Mouse (Mus musculus): ENCODE results near the gene Qpct. TPM values are rescaled to one million over a fixed set of nuclear protein-coding genes. Genes with fewer than 3 reads are reported as not detected.

Gene Qpct
- 7.2 and 7.5 TPM in 2 replicates for polyA plus RNA-seq (2012; rRNA removed)

DNA sequence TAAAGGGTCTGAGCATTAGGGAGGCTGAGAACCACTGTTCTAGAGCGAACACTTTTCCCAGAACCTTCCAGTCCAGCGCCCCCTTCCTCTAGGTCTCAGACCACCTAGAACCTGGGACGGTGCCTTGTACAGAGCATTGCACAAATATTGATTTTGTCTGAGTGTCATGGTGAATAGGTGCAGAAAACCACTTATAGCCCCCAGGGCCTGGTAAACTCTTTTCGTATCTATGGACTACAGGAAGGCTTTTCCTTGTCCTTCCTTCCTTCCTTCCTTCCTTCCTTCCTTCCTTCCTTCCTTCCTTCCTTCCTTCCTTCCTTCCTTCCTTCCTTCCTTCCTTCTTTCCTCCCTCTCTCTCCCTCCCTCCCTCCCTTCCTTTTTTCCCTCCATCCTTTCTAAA is at the start of gene Qpct:
Qpct (plus strand) TSS at position 301 of the 400 bp plus-strand sequence.

DNA sequence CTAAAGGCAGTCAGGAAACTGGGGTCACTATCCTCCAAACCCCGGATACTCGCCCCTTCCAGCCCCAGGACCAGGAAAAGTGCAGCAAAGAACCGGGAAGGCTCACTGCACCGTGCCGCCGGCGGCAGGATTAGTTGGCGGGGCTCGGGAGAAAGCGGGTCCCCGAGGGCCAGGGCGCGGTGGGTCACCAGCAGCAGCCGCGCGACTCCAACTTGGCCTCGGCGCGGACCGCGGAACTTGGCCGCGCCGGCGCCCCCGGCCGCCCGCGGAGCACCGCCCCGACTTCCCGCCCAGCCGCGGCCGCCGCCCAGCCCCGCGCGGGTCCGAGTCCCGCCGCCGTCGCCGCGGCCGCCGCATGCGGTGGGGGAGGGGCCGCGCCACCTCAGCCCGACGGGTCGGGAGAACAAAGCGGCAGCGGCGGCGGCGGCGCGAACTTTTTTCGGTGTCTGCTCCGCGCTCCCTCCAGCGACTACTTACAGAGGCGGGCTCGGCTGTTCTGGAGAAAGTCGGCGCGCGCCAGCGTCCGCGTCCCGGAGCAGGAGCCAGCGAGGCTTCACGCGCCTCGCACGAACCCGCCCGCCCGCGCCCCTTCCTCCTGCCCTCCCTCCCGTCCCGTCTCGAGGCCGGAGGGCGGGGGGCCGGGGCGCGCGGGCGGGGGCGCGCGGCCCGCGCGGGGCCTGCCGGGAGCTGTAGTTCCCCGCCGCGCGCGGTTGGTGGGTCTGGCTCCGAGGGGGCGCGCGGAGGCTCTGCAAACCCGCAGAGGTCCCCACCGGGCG is 31.3 kb upstream of the Qpct start, which contains the start of gene Prkd3:
Prkd3 (minus strand) TSS at position 609 of the 776 bp plus-strand sequence.

Other genes starting within 250 kb of the Qpct start
- 31.1 and 33.2 TPM in 2 replicates for gene Heatr5b, start 216.5 kb upstream of the Qpct start, polyA plus RNA-seq (2012; rRNA removed)
- gene Gpatch11, start 216.3 kb upstream of the Qpct start, polyA plus RNA-seq (2012; rRNA removed) = 31.1 and 31.5 TPM in 2 replicates
- 3.0 and 3.7 TPM in 2 replicates for gene Eif2ak2, start 169.3 kb upstream of the Qpct start, polyA plus RNA-seq (2012; rRNA removed)
- 0.07 and 0.10 TPM in 2 replicates for gene Sult6b1, start 144.9 kb upstream of the Qpct start, polyA plus RNA-seq (2012; rRNA removed)
- 45.3 and 49.8 TPM in 2 replicates for gene Cebpzos, start 135.4 kb upstream of the Qpct start, polyA plus RNA-seq (2012; rRNA removed)
- 25.5 and 25.7 TPM in 2 replicates for gene Cebpz, start 114.8 kb upstream of the Qpct start, polyA plus RNA-seq (2012; rRNA removed)
- gene Ndufaf7, start 114.8 kb upstream of the Qpct start, polyA plus RNA-seq (2012; rRNA removed) = 31.7 and 32.6 TPM in 2 replicates
- 25.7 and 27.8 TPM in 2 replicates for gene Prkd3, start 31.1 kb upstream of the Qpct start, polyA plus RNA-seq (2012; rRNA removed)